Mouse (Mus musculus): ENCODE data around the gene Pdk2.

The Pdk2 gene

DNA sequence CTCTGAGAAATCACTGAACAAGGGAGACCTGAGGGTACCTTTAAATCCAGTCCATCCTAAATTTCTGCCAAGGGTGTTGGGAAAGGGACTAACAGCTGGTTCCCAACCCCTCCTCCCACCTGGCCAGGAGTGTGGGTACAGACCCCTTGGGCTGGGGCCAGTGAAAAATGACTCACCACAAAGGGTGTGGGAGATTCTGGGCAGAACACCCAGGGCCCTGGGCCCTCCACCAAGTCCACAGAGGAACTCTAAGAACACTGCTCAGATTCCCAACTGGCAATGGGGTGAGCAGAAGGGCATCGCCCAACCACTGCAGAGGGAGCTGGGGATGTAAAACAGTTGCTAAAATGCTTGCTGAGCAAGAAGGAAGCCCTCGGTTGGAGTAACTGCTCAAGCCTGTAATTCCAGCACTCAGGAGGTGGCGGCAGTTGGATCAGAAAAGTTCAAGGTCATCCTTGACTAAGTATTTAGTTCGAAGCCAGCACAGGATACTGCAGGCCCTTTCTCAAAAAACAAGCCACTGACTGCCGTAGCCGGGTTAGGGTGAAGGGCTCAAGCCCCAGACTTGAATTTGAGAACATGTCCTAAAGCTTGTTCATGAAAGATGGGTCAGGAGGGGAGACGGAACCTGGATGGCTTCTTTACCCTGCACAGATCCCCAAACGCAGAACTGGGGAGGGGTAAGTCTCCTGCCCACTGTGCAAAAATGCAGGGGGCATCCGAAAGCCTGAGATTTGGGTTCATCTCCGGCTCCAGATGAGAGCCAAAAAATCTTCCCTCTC, 52.2 kb downstream of the Pdk2 start:
- in situ Hi-C loops (cut with MboI, MseI): no loop called here

DNA sequence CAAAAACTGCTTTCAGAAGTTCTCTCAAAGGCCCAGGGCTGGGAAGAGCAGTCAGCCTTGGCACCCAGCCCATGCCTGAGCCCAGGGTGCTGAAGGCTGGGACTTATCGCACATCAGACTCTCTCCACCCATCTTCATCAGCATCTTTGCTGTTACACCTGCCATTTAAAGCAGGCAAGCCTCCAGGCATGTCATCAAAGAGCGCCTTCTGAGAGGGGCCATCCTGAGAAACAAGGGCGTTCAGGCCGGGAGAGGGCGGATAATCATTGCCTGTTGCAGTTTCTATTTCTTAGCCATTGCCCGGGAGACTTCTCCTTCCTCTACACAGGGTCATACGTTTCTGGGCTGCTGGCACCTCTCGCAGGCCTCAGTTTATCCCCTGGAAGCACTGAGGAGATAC, 53.3 kb downstream of the Pdk2 start:
- in situ Hi-C loops (cut with MboI, MseI): no loop called here

DNA sequence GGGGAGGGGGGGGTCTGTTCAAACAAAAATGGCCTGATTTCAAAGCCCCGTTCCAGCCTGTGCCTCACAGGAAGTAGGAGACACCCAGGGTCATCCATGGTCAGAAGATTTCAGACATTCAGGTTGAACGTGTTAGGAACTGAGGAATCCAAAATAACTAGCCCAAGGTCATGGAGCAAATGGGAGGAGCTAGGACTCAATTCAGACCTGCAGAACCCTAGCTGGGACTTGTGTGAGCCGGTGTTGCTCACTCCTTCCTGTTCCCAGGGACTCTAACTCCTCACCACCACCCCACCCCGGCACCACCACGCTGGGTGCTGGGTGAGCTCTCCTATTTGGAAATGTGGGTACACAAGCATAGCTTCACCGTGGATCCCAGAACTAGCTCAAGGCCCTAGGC, 53.8 kb downstream of the Pdk2 start:
- in situ Hi-C loops (cut with MboI, MseI): no loop called here

DNA sequence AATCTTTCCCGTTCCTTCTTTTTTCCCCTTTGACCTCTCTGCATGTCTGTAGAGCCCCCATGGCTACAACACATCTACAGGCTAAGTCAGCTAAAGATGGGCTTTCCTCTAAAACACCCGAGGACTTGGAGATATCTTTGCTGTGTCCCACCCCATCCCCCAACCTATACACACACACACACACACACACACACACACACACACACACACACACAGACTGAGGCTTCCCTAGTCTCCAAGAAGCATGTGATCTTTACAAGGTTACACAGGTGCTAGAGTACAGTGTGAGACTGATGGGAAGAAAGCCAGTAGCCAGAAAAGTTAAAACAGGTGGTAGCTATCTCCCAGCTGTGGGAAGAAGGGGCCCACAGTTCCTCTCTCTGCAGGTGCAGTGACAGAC, 54.7 kb downstream of the Pdk2 start:
- in situ Hi-C loops (cut with MboI, MseI): no loop called here

DNA sequence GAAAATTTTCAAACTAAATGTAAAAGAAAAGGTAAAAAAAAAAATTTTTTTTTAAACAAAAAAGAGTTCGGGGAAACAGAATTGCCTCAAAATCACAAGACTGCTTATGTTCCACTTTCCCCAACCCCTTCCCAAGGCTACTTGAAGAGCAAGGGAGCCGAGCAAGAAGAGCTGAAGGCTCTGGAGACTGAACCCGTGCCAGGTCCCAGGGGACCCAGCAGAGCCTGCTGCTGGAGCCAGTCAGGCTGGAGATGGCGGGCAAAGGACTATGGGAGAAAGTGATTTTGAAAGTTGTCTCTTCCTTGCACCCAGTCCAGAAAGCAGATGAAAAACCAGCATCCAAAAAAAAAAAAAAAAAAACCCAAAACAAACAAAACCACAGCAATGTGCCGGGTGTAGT, 55.3 kb downstream of the Pdk2 start:
- in situ Hi-C loops (cut with MboI, MseI): no loop called here

DNA sequence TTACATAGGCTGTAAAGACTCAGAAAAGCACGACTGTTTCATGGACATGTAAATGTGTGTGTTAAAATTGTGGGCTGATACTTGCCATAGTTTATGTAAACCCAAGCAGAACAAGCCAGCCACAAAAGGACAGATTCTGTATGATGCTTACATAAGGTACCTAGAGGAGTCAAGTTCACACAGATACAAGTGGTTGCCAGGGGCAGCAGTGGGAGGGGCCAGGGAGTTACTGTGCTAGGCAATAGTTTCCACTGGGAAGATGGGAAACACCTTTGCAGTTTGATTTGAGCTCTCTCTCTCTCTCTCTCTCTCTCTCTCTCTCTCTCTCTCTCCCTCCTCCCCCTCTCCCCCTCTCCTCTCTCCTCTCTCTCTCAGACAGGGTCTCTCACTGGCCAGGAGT, 56.0 kb downstream of the Pdk2 start:
- in situ Hi-C loops (cut with MboI, MseI): no loop called here

DNA sequence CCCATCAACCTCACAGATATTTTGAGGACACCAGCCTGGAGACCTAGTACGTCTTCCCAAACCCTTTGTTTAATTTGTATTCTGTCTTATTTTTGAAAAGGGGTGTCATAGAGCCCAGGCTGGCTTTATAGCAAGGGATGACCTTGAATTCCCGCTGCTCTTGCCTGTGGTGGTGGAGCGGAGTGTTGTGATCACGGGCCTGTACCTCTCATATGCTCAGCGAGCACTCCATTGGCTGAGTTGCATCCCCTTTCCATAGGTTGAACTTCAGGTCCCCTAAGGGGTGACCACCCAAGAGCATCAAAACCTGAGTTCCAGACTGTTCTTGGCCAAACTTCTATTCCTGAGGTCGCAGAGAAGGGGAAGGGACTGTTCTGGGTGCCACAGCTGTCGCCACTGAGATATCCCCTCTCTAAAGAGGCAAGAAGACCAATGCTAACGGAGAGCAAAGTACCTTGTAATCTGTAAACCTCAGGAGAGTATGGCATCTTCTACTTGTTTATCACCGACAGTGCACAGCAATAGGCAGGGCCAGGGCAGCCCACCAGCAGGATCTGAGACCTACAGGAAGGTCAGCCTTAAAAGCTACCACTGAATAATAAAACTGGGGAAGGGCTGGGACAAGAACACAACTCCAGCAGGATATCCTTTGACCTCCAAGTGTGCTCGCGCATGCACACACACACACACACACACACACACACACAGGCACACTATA, 61.5 kb downstream of the Pdk2 start:
- in situ Hi-C loops (cut with MboI, MseI): no loop called here

DNA sequence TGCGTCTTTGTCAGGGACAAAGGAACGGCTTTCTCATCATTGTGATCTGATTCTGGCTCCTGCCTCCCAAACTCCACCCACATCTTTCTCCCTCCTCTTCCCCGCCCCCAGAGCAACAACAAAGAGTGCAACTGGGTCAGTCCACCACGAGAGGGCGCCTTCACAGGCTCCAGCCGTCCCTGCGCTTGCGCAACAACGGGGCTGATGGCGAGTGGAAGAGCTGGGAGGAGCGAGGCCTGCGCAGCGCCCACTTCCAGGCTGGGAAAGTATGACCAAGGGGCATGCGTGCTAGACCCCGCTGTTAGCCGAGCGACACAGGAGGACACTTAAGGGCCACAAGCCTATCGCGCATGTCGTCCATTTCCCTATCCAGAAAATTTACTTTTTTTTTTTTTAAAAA, 62.2 kb downstream of the Pdk2 start:
- in situ Hi-C loops (cut with MboI, MseI): no loop called here

DNA sequence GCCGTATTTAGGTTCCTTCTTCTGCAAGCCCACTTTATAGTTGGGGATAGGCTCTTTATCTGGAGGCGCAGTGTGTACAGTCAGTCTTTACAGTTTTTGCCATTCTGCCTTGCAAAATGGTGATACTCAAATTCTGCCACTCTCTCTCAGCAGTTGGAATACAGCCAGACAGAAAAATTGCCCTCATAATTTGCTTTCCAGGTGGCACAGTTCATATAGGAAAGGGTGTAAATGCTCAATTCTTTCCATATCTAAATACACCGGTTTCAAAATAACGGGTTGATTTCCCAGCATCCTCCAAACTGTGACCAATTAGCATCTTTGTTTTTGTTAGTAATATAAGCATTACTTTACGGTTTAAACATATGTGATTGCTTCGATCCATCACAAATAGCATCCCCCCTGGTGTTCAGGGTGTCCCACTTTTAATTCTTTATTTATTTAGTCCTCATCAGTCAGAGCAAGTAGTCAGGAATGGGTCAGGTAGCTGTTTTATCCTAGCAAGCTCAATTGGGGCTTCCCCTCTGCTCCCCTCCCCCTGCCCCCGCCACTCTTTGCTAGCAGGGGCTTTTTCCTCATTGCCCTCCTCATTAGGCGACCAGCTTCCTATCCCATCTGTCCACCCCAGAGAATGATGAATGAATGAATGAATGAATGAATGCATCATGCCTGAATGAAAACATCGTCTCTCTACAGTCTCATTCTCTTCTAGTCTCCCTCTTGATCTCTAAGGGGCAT, 62.8 kb downstream of the Pdk2 start:
- in situ Hi-C loops (cut with MboI, MseI): no loop called here
